Mouse (Mus musculus) brain, adult 2 months (tissue): ENCODE results near the gene Alg14.
A peak's percentile ranks its signal among the peaks of the same experiment; 100 is the strongest.

Source experiments
- DNase-seq: peaks from one replicate; pipeline ENCODE4 v3.0.0; 2011; ENCODE audit warnings: low read depth, low spot score

The Alg14 gene

GRCm38 (mm10) chr3:121291560-121292258, at the start of gene Alg14:
Gene Alg14 (plus strand): TSS chr3:121291773.
- peak; percentile 100 for DNase-seq

GRCm38 (mm10) chr3:121242111-121242936, 49.2 kb upstream of the Alg14 start:
- no peak for DNase-seq

- no peak for DNase-seq
Observed at GRCm38 (mm10) chr3:121242941-121243340, 48.6 kb upstream of the Alg14 start.

GRCm38 (mm10) chr3:121250048-121250447, 41.5 kb upstream of the Alg14 start:
- DNase-seq: peak; percentile 12

- DNase-seq: peak; percentile 96
Observed at GRCm38 (mm10) chr3:121250576-121251433, 40.8 kb upstream of the Alg14 start.

- DNase-seq: no peak
Observed at GRCm38 (mm10) chr3:121255501-121255900, 36.1 kb upstream of the Alg14 start.

GRCm38 (mm10) chr3:121256131-121256530, 35.4 kb upstream of the Alg14 start:
- peak; percentile 10 for DNase-seq

GRCm38 (mm10) chr3:121257418-121257817, 34.2 kb upstream of the Alg14 start:
- peak; percentile 84 for DNase-seq

- peak; percentile 74 for DNase-seq
Observed at GRCm38 (mm10) chr3:121258521-121259478, 32.8 kb upstream of the Alg14 start.

GRCm38 (mm10) chr3:121260041-121260440, 31.5 kb upstream of the Alg14 start:
- DNase-seq: peak; percentile 35

GRCm38 (mm10) chr3:121260831-121261230, 30.7 kb upstream of the Alg14 start:
- DNase-seq: peak; percentile 42

GRCm38 (mm10) chr3:121261251-121261650, 30.3 kb upstream of the Alg14 start:
- DNase-seq: peak; percentile 21

- peak; percentile 17 for DNase-seq
Observed at GRCm38 (mm10) chr3:121261939-121262520, 29.5 kb upstream of the Alg14 start.

- DNase-seq: peak; percentile 67
Observed at GRCm38 (mm10) chr3:121262521-121263204, 28.9 kb upstream of the Alg14 start.

- peak; percentile 86 for DNase-seq
Observed at GRCm38 (mm10) chr3:121263205-121263548, 28.4 kb upstream of the Alg14 start.

- no peak for DNase-seq
Observed at GRCm38 (mm10) chr3:121264242-121264641, 27.3 kb upstream of the Alg14 start.

GRCm38 (mm10) chr3:121267283-121267682, 24.3 kb upstream of the Alg14 start:
- DNase-seq: no peak

GRCm38 (mm10) chr3:121272577-121272976, 19.0 kb upstream of the Alg14 start:
- DNase-seq: no peak

GRCm38 (mm10) chr3:121274010-121274409, 17.6 kb upstream of the Alg14 start:
- no peak for DNase-seq

- DNase-seq: no peak
Observed at GRCm38 (mm10) chr3:121277009-121277408, 14.6 kb upstream of the Alg14 start.
